Mouse (Mus musculus) lung, adult 2 months (tissue): ENCODE measurements around the gene Tmem254a.
"Not testable (repeated sequence)": the region's sequence is repeated elsewhere in the genome, so short reads cannot be mapped to it uniquely, and the experiment has no call there.

Source experiments
- CTCF ChIP-seq: fragments of 200-500 bp; IDR thresholded peaks from 2 replicates; pipeline ENCODE4 v1.5.1; 2011; ENCODE audit warnings: mild to moderate bottlenecking, low read length, control low read depth; ENCODE audit not compliant: insufficient read depth
- POLR2A ChIP-seq: fragments of 200-500 bp; IDR thresholded peaks from 2 replicates; pipeline ENCODE4 v1.6.1; 2011; ENCODE audit warnings: low read depth, mild to moderate bottlenecking, control low read depth, low read length, borderline replicate concordance; ENCODE audit errors: extremely low read depth

DNA sequence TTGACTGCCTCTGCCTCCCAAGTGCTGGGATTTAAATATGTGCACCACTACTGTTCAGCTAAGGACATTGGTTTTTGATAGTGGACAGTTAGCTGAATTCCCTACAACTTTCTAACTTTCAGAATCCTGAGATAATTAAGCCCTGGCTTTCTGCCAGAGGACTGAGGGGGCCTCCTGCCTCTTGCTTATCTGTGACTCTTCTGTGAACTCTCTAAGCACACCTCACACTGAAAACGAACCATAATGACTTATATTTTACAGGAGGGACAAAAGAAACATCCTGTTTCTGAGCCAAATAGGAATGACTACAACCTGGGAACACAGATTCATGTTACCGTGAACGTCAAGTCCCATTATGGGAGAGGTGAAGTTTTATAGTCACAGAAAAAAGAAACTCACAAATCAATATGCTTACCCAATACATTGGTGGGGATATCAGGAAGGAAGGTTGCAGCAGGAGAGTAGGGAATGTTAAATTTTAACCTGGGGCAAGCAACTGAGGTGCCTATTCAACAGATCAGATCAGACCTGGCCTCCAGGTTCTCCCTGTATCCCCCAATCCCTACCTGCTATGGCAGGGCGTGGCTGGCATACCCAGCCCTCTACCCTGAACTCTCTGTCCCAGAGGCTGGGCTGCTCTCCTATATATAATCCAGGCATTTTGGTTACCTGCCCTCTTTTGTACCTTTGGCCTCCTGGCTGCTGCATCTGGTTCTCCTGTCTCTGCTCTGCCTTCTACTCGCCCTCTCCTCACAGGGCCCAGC is 9.6 kb upstream of the Tmem254a start:
- not testable (repeated sequence) for TF ChIP-seq POLR2A, CTCF
